In genomic region chr2:169538906-169539305, GRCm38 (mm10) we compare ENCODE assay signal across 24 mouse cellular contexts. TPM values are rescaled to one million over a fixed set of nuclear protein-coding genes. Genes with fewer than 3 reads are reported as not detected.
"Had no signal": no experiment of that assay in that cellular context is flagged by ENCODE, and none has a peak within 500 bp of the region (broad histone marks: within the 10 kb centered on the region; RNA-seq: fewer than 3 reads in every experiment).

No protein-coding gene starts in this region.

- H3K9ac ChIP-seq: intestine, embryonic 15.5 days; limb, embryonic 12.5 days; liver, embryonic 12.5 days; liver, embryonic 15.5 days; midbrain, embryonic 12.5 days; midbrain, embryonic 15.5 days; neural tube, embryonic 12.5 days; neural tube, embryonic 15.5 days had no signal

- H3K9me3 ChIP-seq: intestine, embryonic 15.5 days; limb, embryonic 12.5 days; liver, embryonic 12.5 days; liver, embryonic 15.5 days; midbrain, embryonic 12.5 days; midbrain, embryonic 15.5 days; neural tube, embryonic 12.5 days; neural tube, embryonic 15.5 days had no signal

- H3K36me3 ChIP-seq: intestine, embryonic 15.5 days; limb, embryonic 12.5 days; liver, embryonic 12.5 days; liver, embryonic 15.5 days; midbrain, embryonic 12.5 days; midbrain, embryonic 15.5 days; neural tube, embryonic 12.5 days; neural tube, embryonic 15.5 days had no signal

- ATAC-seq: hindbrain, embryonic 16.5 days; intestine, embryonic 15.5 days; liver, embryonic 12.5 days; lung, postnatal 0 days; midbrain, embryonic 15.5 days had no signal

- H3K4me2 ChIP-seq: intestine, embryonic 15.5 days; limb, embryonic 12.5 days; liver, embryonic 12.5 days; liver, embryonic 15.5 days; midbrain, embryonic 12.5 days; midbrain, embryonic 15.5 days; neural tube, embryonic 12.5 days; neural tube, embryonic 15.5 days had no signal

- H3K27me3 ChIP-seq: intestine, embryonic 15.5 days; liver, embryonic 12.5 days; liver, embryonic 15.5 days; midbrain, embryonic 12.5 days; midbrain, embryonic 15.5 days; neural tube, embryonic 12.5 days; neural tube, embryonic 15.5 days had no signal

- H3K27ac ChIP-seq: intestine, embryonic 15.5 days; left cerebral cortex, adult 2 months; limb, embryonic 12.5 days; liver, embryonic 12.5 days; liver, embryonic 15.5 days; macrophage; midbrain, embryonic 12.5 days; midbrain, embryonic 15.5 days; neural tube, embryonic 12.5 days; neural tube, embryonic 15.5 days; stomach, postnatal 0 days had no signal

- H3K4me3 ChIP-seq: intestine, embryonic 15.5 days; left cerebral cortex, adult 2 months; limb, embryonic 12.5 days; liver, embryonic 12.5 days; liver, embryonic 15.5 days; midbrain, embryonic 12.5 days; midbrain, embryonic 15.5 days; neural tube, embryonic 12.5 days; neural tube, embryonic 15.5 days had no signal

- DNase-seq: kidney, adult 8-10 months; layer of hippocampus, postnatal 36 days; liver; lung, adult 18-20 months; right cerebral cortex, adult 18-20 months; right cerebral cortex, postnatal 14 days; right cerebral cortex, postnatal 4 days; thymus, adult 2 months; thymus, postnatal 14 days; thymus, postnatal 4 days had no signal

- H3K4me1 ChIP-seq: intestine, embryonic 15.5 days; limb, embryonic 12.5 days; liver, embryonic 12.5 days; liver, embryonic 15.5 days; midbrain, embryonic 12.5 days; neural tube, embryonic 12.5 days had no signal

RNA-seq across cellular contexts. Expression of gene Gm11011, which starts 48.6 kb away (rescaled TPM):
- polyA plus RNA-seq: hindbrain, embryonic 16.5 days; intestine, embryonic 15.5 days; limb, embryonic 12.5 days; liver, embryonic 12.5 days; liver, embryonic 15.5 days; lung, postnatal 0 days; macrophage; midbrain, embryonic 12.5 days; midbrain, embryonic 15.5 days; neural tube, embryonic 12.5 days; neural tube, embryonic 15.5 days; stomach, embryonic 14.5 days; stomach, postnatal 0 days; thymus, adult 2 months had no signal
